Mouse (Mus musculus) limb, embryonic 15.5 days (tissue): ENCODE results near the gene Epn3. TPM values are rescaled to one million over a fixed set of nuclear protein-coding genes. Genes with fewer than 3 reads are reported as not detected.

Source experiments
- ATAC-seq: fragments of 200-750 bp; cut with Nextera tagmentation; 2 replicates; pipeline ENCODE4 v1.8.0; 2017; ENCODE audit warnings: low read depth, moderate TSS enrichment; ENCODE audit not compliant: insufficient number of reproducible peaks, low FRiP score, low TSS enrichment
- H3K27ac ChIP-seq: fragments of 300-500 bp; sonication (generic); 2 replicates; pipeline ENCODE4 v1.5.1; 2015; ENCODE audit warnings: moderate library complexity, mild to moderate bottlenecking, inconsistent platforms
- H3K27me3 ChIP-seq: fragments of 300-500 bp; sonication (generic); 2 replicates; pipeline ENCODE4 v1.6.1; 2015; ENCODE audit warnings: inconsistent platforms
- H3K36me3 ChIP-seq: fragments of 300-500 bp; sonication (generic); 2 replicates; pipeline ENCODE4 v1.6.1; 2015; ENCODE audit warnings: inconsistent platforms
- H3K4me1 ChIP-seq: fragments of 300-500 bp; sonication (generic); 2 replicates; pipeline ENCODE4 v1.6.1; 2015; ENCODE audit warnings: inconsistent platforms
- H3K4me2 ChIP-seq: fragments of 300-500 bp; sonication (generic); 2 replicates; pipeline ENCODE4 v1.6.1; 2015; ENCODE audit warnings: mild to moderate bottlenecking, inconsistent platforms
- H3K4me3 ChIP-seq: fragments of 300-500 bp; sonication (generic); 2 replicates; pipeline ENCODE4 v1.5.1; 2015; ENCODE audit warnings: mild to moderate bottlenecking, inconsistent platforms
- H3K9ac ChIP-seq: fragments of 300-500 bp; sonication (generic); 2 replicates; pipeline ENCODE4 v1.6.1; 2015; ENCODE audit warnings: inconsistent platforms
- H3K9me3 ChIP-seq: fragments of 300-500 bp; sonication (generic); 2 replicates; pipeline ENCODE4 v1.6.1; 2016; ENCODE audit warnings: inconsistent platforms
- WGBS: fragments of 180-500 bp; shearing (Covaris S2); methylation state at CpG from one replicate; pipeline ENCODE4 v1.1.7; 2015; 5-methylcytosine and 5-hydroxymethylcytosine counted together
- polyA plus RNA-seq: library from polyadenylated mRNA; unstranded; fragments of >200 nt; fragmentation: Nextera tagmentation; extraction: Ambion mirVana; gene quantifications from 2 replicates; pipeline ENCODE4 v1.2.1, GENCODE M21; 2015

Gene Epn3
- polyA plus RNA-seq, 1 experiment from 2014 or later, result 11.1 TPM

GRCm38 (mm10) chr11:94444829-94445228 lies 54.9 kb downstream of the Epn3 start:
- no peak overlapping the region for H3K4me2 ChIP-seq
- no peak overlapping the region for H3K9ac ChIP-seq
- WGBS, result 49% methylated on average over 5 of the region's 5 CpGs
- H3K4me3 ChIP-seq, result no peak overlapping the region
- peak overlapping the region; percentile 88 for H3K27ac ChIP-seq
- H3K27me3 ChIP-seq, result no peaks in the 10 kb centered on the region
- no peak for ATAC-seq
- H3K9me3 ChIP-seq, result no peaks in the 10 kb centered on the region
- H3K36me3 ChIP-seq, result peaks cover 43% of the 10 kb centered on the region
- H3K4me1 ChIP-seq, result peaks cover 58% of the 10 kb centered on the region

- H3K9ac ChIP-seq, result no peak overlapping the region
- no peaks in the 10 kb centered on the region for H3K9me3 ChIP-seq
- H3K27ac ChIP-seq, result peak overlapping the region; percentile 88; the same call in 1 of the 2 replicates
- no peak overlapping the region for H3K4me3 ChIP-seq
- 50% methylated on average over 9 of the region's 9 CpGs for WGBS
- H3K27me3 ChIP-seq, result no peaks in the 10 kb centered on the region
- no peak overlapping the region for H3K4me2 ChIP-seq
- H3K4me1 ChIP-seq, result peaks cover 52% of the 10 kb centered on the region
- ATAC-seq, result no peak
- H3K36me3 ChIP-seq, result peaks cover 50% of the 10 kb centered on the region
These were observed 58.0 kb downstream of the Epn3 start for GRCm38 (mm10) chr11:94441752-94442151.

DNA sequence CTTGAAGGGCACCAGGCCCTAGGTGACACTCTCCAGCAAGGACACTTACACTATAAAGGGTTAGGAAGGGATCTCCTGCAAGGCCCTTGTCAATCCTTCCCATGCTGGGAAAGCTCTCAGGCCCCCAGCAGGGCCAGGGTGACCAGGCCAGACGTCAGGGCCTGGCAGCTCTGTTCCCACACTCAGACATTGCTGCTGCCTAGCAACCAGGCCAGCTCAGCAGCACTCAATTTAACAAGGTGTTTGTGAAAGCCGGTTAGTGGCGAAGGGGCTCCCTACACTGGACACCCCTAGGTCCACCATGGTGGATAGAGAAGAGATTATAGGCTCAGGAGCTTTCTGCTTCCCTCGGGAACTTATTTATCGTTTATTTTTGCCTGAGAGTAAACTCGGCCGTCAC lies 58.7 kb downstream of the Epn3 start:
- Histone ChIP-seq H3K4me2 (no peak overlapping the region), H3K27ac (no peak overlapping the region), H3K4me3 (no peak overlapping the region), H3K4me1 (peaks cover 52% of the 10 kb centered on the region), H3K9ac (no peak overlapping the region), H3K9me3 (no peaks in the 10 kb centered on the region), H3K27me3 (no peaks in the 10 kb centered on the region), H3K36me3 (peaks cover 50% of the 10 kb centered on the region)
- 39% methylated on average over 7 of the region's 7 CpGs for WGBS
- no peak for ATAC-seq

GRCm38 (mm10) chr11:94440421-94440820 lies 59.4 kb downstream of the Epn3 start:
- WGBS, result 76% methylated on average over 6 of the region's 6 CpGs
- Histone ChIP-seq H3K9me3 (no peaks in the 10 kb centered on the region), H3K27me3 (no peaks in the 10 kb centered on the region), H3K9ac (no peak overlapping the region), H3K4me3 (no peak overlapping the region), H3K27ac (no peak overlapping the region), H3K4me2 (no peak overlapping the region), H3K4me1 (peaks cover 46% of the 10 kb centered on the region), H3K36me3 (peaks cover 50% of the 10 kb centered on the region)
- ATAC-seq, result no peak

Other genes with a start within 250 kb of the Epn3 start
- 0.19 TPM in 1 of 2 replicates, not detected in the other for gene Gm21885, start 218.1 kb downstream of the Epn3 start, polyA plus RNA-seq
- gene Luc7l3, start 178.0 kb downstream of the Epn3 start, polyA plus RNA-seq, result 96.9 and 105 TPM in 2 replicates
- gene Ankrd40, start 172.0 kb downstream of the Epn3 start, polyA plus RNA-seq, result 19.9 and 21.7 TPM in 2 replicates
- 1.3 and 1.6 TPM in 2 replicates for gene Abcc3, start 107.0 kb downstream of the Epn3 start, polyA plus RNA-seq
- gene Cacna1g, start 25.8 kb downstream of the Epn3 start, polyA plus RNA-seq, result 27.7 and 30.8 TPM in 2 replicates
- 0.27 TPM in 2 replicates for gene Spata20, start 13.8 kb downstream of the Epn3 start, polyA plus RNA-seq
- 1.5 and 1.6 TPM in 2 replicates for gene Mycbpap, start 21.8 kb upstream of the Epn3 start, polyA plus RNA-seq
- 3.6 and 3.7 TPM in 2 replicates for gene Rsad1, start 49.3 kb upstream of the Epn3 start, polyA plus RNA-seq
- 22.7 and 31.1 TPM in 2 replicates for gene Chad, start 65.1 kb upstream of the Epn3 start, polyA plus RNA-seq
- gene Acsf2, start 101.9 kb upstream of the Epn3 start, polyA plus RNA-seq, result 6.2 and 6.3 TPM in 2 replicates
- 231 and 234 TPM in 2 replicates for gene Lrrc59, start 129.8 kb upstream of the Epn3 start, polyA plus RNA-seq
- 126 and 128 TPM in 2 replicates for gene Mrpl27, start 153.8 kb upstream of the Epn3 start, polyA plus RNA-seq
- gene Eme1, start 154.0 kb upstream of the Epn3 start, polyA plus RNA-seq, result 13.6 and 14.0 TPM in 2 replicates
- 19.9 and 22.5 TPM in 2 replicates for gene Xylt2, start 177.5 kb upstream of the Epn3 start, polyA plus RNA-seq
- gene Gm11541, start 204.5 kb upstream of the Epn3 start, polyA plus RNA-seq, result 0.19 and 0.27 TPM in 2 replicates
- gene Cdc34b, start 241.8 kb upstream of the Epn3 start, polyA plus RNA-seq, result not detected in 2 replicates